Mouse (Mus musculus) embryonic facial prominence, embryonic 11.5 days (tissue): ENCODE results near the gene Arl5a. TPM values are rescaled to one million over a fixed set of nuclear protein-coding genes. Genes with fewer than 3 reads are reported as not detected.
A peak's percentile ranks its signal among the peaks of the same experiment; 100 is the strongest.

Source experiments
- ATAC-seq: fragments of 200-750 bp; cut with Nextera tagmentation; replicated peaks from 2 replicates; pipeline ENCODE4 v1.8.0; 2017; ENCODE audit warnings: low read depth; ENCODE audit not compliant: insufficient number of reproducible peaks, low FRiP score, low TSS enrichment
- DNase-seq: peaks from one replicate; pipeline ENCODE4 v3.0.0-alpha.2; 2015; ENCODE audit warnings: low spot score
- H3K27ac ChIP-seq: fragments of 300-500 bp; sonication (generic); replicated peaks from 2 replicates; pipeline ENCODE4 v1.5.1; 2014; ENCODE audit warnings: mild to moderate bottlenecking, low read depth, low read length, control low read depth
- H3K27me3 ChIP-seq: fragments of 300-500 bp; sonication (generic); 2 replicates; pipeline ENCODE4 v1.6.1; 2014; ENCODE audit warnings: mild to moderate bottlenecking, low read length, moderate library complexity, mixed read lengths; ENCODE audit not compliant: control insufficient read depth, insufficient read depth
- H3K36me3 ChIP-seq: fragments of 300-500 bp; sonication (generic); replicated peaks from 2 replicates; pipeline ENCODE4 v1.6.1; 2014; ENCODE audit warnings: low read depth, mild to moderate bottlenecking, low read length, moderate library complexity, mixed read lengths; ENCODE audit not compliant: control insufficient read depth, insufficient read depth
- H3K4me1 ChIP-seq: fragments of 300-500 bp; sonication (generic); 2 replicates; pipeline ENCODE4 v1.6.1; 2014; ENCODE audit warnings: low read length, mixed read lengths; ENCODE audit not compliant: control insufficient read depth, insufficient read depth
- H3K4me2 ChIP-seq: fragments of 300-500 bp; sonication (generic); 2 replicates; pipeline ENCODE4 v1.6.1; 2014; ENCODE audit warnings: low read depth, mild to moderate bottlenecking, control low read depth, low read length, moderate library complexity
- H3K4me3 ChIP-seq: fragments of 300-500 bp; sonication (generic); 2 replicates; pipeline ENCODE4 v1.5.1; 2014; ENCODE audit warnings: low read depth, low read length, control low read depth
- H3K9ac ChIP-seq: fragments of 300-500 bp; sonication (generic); replicated peaks from 2 replicates; pipeline ENCODE4 v1.6.1; 2014; ENCODE audit warnings: mild to moderate bottlenecking, control low read depth, low read length
- H3K9me3 ChIP-seq: fragments of 300-500 bp; sonication (generic); replicated peaks from 2 replicates; pipeline ENCODE4 v1.6.1; 2016; ENCODE audit warnings: mild to moderate bottlenecking, low read length, inconsistent platforms, mixed read lengths; ENCODE audit not compliant: control insufficient read depth
- WGBS: fragments of 180-500 bp; shearing (Covaris S2); extraction: QIAGEN DNeasy Blood & Tissue Kit; methylation state at CpG from one replicate; pipeline ENCODE4 v1.1.7; 2014; 5-methylcytosine and 5-hydroxymethylcytosine counted together
- polyA plus RNA-seq: library from polyadenylated mRNA; unstranded; fragments of >200 nt; fragmentation: Nextera tagmentation; extraction: Ambion mirVana; gene quantifications from 2 replicates; pipeline ENCODE4 v1.2.1, GENCODE M21; 2014

The Arl5a gene
- polyA plus RNA-seq, 1 experiment from 2014 or later, result 91.3 TPM

GRCm38 (mm10) chr2:52448916-52449315 is 24.2 kb upstream of the Arl5a start:
- Histone ChIP-seq H3K4me1 (no peaks in the 10 kb centered on the region), H3K4me3 (no peak overlapping the region), H3K9ac (no peak overlapping the region), H3K4me2 (no peak overlapping the region), H3K27me3 (no peaks in the 10 kb centered on the region), H3K9me3 (no peaks in the 10 kb centered on the region), H3K27ac (no peak overlapping the region), H3K36me3 (no peaks in the 10 kb centered on the region)
- no peak for DNase-seq
- WGBS, result 75% methylated on average over 1 of the region's 1 CpGs
- ATAC-seq, result no peak

- Histone ChIP-seq H3K27ac (no peak overlapping the region), H3K27me3 (no peaks in the 10 kb centered on the region), H3K4me1 (no peaks in the 10 kb centered on the region), H3K9ac (no peak overlapping the region), H3K4me3 (no peak overlapping the region), H3K9me3 (no peaks in the 10 kb centered on the region), H3K4me2 (no peak overlapping the region), H3K36me3 (no peaks in the 10 kb centered on the region)
- DNase-seq, result no peak
- 73% methylated on average over 5 of the region's 5 CpGs for WGBS
- no peak for ATAC-seq
These were observed 21.9 kb upstream of the Arl5a start for GRCm38 (mm10) chr2:52446648-52447047.

DNA sequence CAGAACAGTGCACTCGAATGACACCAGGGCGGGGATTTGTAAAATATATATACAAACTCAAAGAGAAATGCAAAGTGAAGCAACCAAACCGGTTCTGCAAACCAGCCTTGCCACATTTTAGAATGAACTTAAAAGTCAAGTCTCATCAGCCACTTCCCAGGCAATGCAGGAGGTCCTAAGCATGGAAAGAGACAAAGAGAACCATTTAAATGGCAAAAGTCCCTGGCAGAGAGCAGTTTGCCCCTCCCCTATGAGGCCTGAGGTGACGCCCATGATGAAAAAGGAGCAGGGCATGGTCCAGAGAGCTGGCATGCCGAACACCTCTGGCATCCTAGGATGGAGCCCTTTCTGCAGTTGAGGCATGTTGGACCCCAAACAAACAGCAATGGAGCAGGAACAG is 17.4 kb upstream of the Arl5a start:
- Histone ChIP-seq H3K36me3 (no peaks in the 10 kb centered on the region), H3K27ac (no peak overlapping the region), H3K4me1 (no peaks in the 10 kb centered on the region), H3K9me3 (no peaks in the 10 kb centered on the region), H3K9ac (no peak overlapping the region), H3K27me3 (no peaks in the 10 kb centered on the region), H3K4me3 (no peak overlapping the region), H3K4me2 (no peak overlapping the region)
- 27% methylated on average over 5 of the region's 5 CpGs for WGBS
- no peak for ATAC-seq
- DNase-seq, result peak; percentile 48

GRCm38 (mm10) chr2:52440420-52441015 is 15.8 kb upstream of the Arl5a start:
- H3K4me1 ChIP-seq, result no peaks in the 10 kb centered on the region
- no peaks in the 10 kb centered on the region for H3K9me3 ChIP-seq
- ATAC-seq, result no peak
- no peak overlapping the region for H3K27ac ChIP-seq
- H3K27me3 ChIP-seq, result no peaks in the 10 kb centered on the region
- H3K4me2 ChIP-seq, result no peak overlapping the region
- 83% methylated on average over 4 of the region's 4 CpGs for WGBS
- no peak overlapping the region for H3K4me3 ChIP-seq
- no peak for DNase-seq
- H3K36me3 ChIP-seq, result no peaks in the 10 kb centered on the region
- H3K9ac ChIP-seq, result no peak overlapping the region

- Histone ChIP-seq H3K4me3 (no peak overlapping the region), H3K4me2 (no peak overlapping the region), H3K9ac (no peak overlapping the region), H3K36me3 (no peaks in the 10 kb centered on the region), H3K27me3 (no peaks in the 10 kb centered on the region), H3K27ac (no peak overlapping the region), H3K9me3 (no peaks in the 10 kb centered on the region), H3K4me1 (no peaks in the 10 kb centered on the region)
- WGBS, result 88% methylated on average over 4 of the region's 4 CpGs
- ATAC-seq (no peak), DNase-seq (no peak)
These were observed 13.7 kb upstream of the Arl5a start for GRCm38 (mm10) chr2:52438437-52438836.

DNA sequence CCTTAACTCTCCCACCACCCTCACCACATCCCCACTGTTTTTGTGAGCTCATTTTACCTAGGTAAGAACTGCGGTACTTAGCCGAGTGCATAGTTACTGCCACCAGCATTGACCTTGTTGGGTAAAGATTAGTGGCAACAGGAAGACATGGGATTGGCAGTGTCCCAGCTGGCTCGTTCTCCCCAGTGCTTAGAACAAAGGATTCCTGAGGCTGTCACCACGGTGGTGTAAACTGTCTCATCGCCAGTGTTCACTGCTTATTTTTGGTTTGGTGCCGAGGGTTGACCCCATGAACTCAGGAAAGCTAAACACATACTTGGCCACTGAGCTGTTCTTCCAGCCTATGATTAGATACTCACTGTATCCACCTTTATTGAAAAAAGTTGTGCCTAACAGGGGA is 13.3 kb upstream of the Arl5a start:
- H3K36me3 ChIP-seq, result no peaks in the 10 kb centered on the region
- H3K9me3 ChIP-seq, result no peaks in the 10 kb centered on the region
- no peak overlapping the region for H3K4me2 ChIP-seq
- no peak for DNase-seq
- WGBS, result 63% methylated on average over 6 of the region's 6 CpGs
- no peak overlapping the region for H3K9ac ChIP-seq
- no peak for ATAC-seq
- H3K4me1 ChIP-seq, result no peaks in the 10 kb centered on the region
- no peaks in the 10 kb centered on the region for H3K27me3 ChIP-seq
- no peak overlapping the region for H3K27ac ChIP-seq
- no peak overlapping the region for H3K4me3 ChIP-seq

GRCm38 (mm10) chr2:52435919-52436632 is 11.4 kb upstream of the Arl5a start:
- WGBS, result 73% methylated on average over 14 of the region's 14 CpGs
- no peak for DNase-seq
- H3K9me3 ChIP-seq, result no peaks in the 10 kb centered on the region

DNA sequence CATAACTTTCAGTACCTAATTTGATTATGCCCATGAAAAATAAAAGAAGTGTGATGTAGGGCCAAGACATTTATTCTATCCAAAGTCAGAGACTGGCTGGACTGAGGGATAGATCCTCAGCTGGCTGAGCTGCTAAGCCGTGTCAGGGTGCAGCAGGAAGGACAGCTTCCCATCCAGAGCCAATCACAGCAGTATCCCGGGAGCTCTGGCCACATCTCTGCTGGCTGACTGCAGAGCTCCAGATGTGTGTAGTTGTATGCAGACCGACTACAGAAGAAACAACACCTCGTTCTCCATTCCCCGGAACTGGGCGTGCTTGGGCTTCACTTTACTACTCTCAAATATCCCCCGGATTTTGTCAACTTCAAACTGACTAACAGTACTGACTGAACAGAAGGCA is 8.7 kb upstream of the Arl5a start:
- H3K4me2 ChIP-seq, result no peak overlapping the region
- ATAC-seq, result no peak
- H3K9me3 ChIP-seq, result no peaks in the 10 kb centered on the region
- WGBS, result 41% methylated on average over 7 of the region's 7 CpGs
- H3K36me3 ChIP-seq, result no peaks in the 10 kb centered on the region
- no peaks in the 10 kb centered on the region for H3K4me1 ChIP-seq
- H3K9ac ChIP-seq, result no peak overlapping the region
- H3K27ac ChIP-seq, result no peak overlapping the region
- H3K4me3 ChIP-seq, result no peak overlapping the region
- peak; percentile 36 for DNase-seq
- H3K27me3 ChIP-seq, result no peaks in the 10 kb centered on the region

More at GRCm38 (mm10) chr2:52435919-52436632, 11.4 kb upstream of the Arl5a start:
- no peaks in the 10 kb centered on the region for H3K4me1 ChIP-seq
- no peaks in the 10 kb centered on the region for H3K27me3 ChIP-seq
- no peak overlapping the region for H3K4me3 ChIP-seq
- ATAC-seq, result no peak
- H3K9ac ChIP-seq, result no peak overlapping the region
- H3K4me2 ChIP-seq, result no peak overlapping the region
- no peak overlapping the region for H3K27ac ChIP-seq
- no peaks in the 10 kb centered on the region for H3K36me3 ChIP-seq
